Mouse (Mus musculus): ENCODE measurements around the gene Capn13. TPM values are rescaled to one million over a fixed set of nuclear protein-coding genes. Genes with fewer than 3 reads are reported as not detected.

Gene Capn13
- 0.18 and 0.22 TPM in 2 replicates for polyA plus RNA-seq (2015; fragmentation: Nextera tagmentation; extraction: Ambion mirVana)

DNA sequence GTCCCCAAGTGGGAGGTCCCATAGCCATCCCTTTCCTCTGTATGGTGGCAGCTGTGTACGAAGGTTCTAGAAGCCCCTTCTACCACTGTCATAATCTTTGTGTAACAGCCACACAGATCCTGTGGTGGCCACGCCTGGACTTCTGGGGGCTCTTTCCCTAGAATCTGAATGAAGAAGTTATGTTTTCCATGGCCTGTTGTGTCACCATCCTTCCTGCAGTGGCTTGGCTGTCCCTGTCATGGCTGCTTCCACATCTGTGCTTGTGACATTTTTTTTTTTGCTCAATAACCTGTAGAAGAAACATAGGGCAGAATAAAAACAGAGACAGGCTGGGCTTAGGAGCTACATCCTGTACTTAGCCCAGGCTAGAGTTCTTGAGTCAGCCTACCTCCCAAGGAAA lies at the start of gene Capn13:
TSS of gene Capn13 (minus strand) at position 5 of the 400 bp plus-strand sequence.
- Histone ChIP-seq H3K9ac (no peak within 1 kb of the TSS), H3K4me1 (replicated peaks) (no peaks in the 10 kb centered on the region), H3K9me3 (no peaks in the 10 kb centered on the region), H3K27ac (replicated peaks) (no peak within 1 kb of the TSS), H3K27me3 (no peaks in the 10 kb centered on the region), H3K4me3 (no peak within 1 kb of the TSS), H3K4me2 (no peak within 1 kb of the TSS), H3K36me3 (no peaks in the 10 kb centered on the region)
- 83% methylated on average over 2 of the region's 2 CpGs for WGBS
- ATAC-seq (ENCODE audit: low read depth): no peak

GRCm38 (mm10) chr17:73449104-73449503 lies 48.4 kb upstream of the Capn13 start:
- Histone ChIP-seq H3K27ac (replicated peaks) (no peak overlapping the region), H3K4me3 (no peak overlapping the region), H3K36me3 (no peaks in the 10 kb centered on the region), H3K9ac (no peak overlapping the region), H3K4me2 (no peak overlapping the region), H3K9me3 (no peaks in the 10 kb centered on the region), H3K4me1 (replicated peaks) (no peaks in the 10 kb centered on the region), H3K27me3 (no peaks in the 10 kb centered on the region)
- no peak for ATAC-seq (ENCODE audit: low read depth)

- Histone ChIP-seq H3K27me3 (no peaks in the 10 kb centered on the region), H3K4me1 (replicated peaks) (no peaks in the 10 kb centered on the region), H3K4me3 (no peak overlapping the region), H3K9me3 (no peaks in the 10 kb centered on the region), H3K36me3 (no peaks in the 10 kb centered on the region), H3K27ac (replicated peaks) (no peak overlapping the region), H3K9ac (no peak overlapping the region), H3K4me2 (no peak overlapping the region)
- 80% methylated on average over 1 of the region's 1 CpGs for WGBS
- no peak for ATAC-seq (ENCODE audit: low read depth)
Observed at GRCm38 (mm10) chr17:73440798-73441197, 40.1 kb upstream of the Capn13 start.

DNA sequence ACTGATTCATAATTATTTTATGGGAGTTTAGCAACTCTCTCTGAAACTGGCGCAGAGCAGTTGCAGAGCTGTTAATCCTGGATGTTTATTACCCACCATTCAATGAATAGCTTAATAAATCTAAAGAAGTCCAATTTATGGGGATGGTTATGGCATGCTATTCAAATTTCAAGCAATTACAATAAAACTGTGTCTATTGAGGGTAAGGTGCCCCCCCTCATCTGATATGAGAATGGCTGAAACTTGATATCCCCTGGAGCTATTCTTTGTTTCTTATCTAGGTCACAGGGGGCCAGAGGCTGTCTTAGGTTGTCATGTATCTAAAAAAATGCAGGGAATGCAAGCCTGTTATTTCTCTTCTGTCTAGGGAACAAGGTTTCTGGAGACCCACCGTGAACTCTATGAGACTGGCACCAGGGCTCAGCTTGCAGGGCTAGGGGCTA lies 31.9 kb upstream of the Capn13 start:
- WGBS: 13% methylated on average over 2 of the region's 2 CpGs
- Histone ChIP-seq H3K4me2 (no peak overlapping the region), H3K9me3 (no peaks in the 10 kb centered on the region), H3K27ac (replicated peaks) (peak overlapping the region; percentile 56), H3K36me3 (no peaks in the 10 kb centered on the region), H3K9ac (no peak overlapping the region), H3K4me3 (no peak overlapping the region), H3K4me1 (replicated peaks) (peaks cover 15% of the 10 kb centered on the region), H3K27me3 (no peaks in the 10 kb centered on the region)
- ATAC-seq (ENCODE audit: low read depth): peak; percentile 65; the same call in 1 of the 2 replicates

- Histone ChIP-seq H3K4me3 (no peak overlapping the region), H3K27ac (replicated peaks) (peak overlapping the region; percentile 46; the same call in 1 of the 2 replicates), H3K4me2 (no peak overlapping the region), H3K9me3 (no peaks in the 10 kb centered on the region), H3K9ac (no peak overlapping the region), H3K4me1 (replicated peaks) (peaks cover 15% of the 10 kb centered on the region), H3K27me3 (no peaks in the 10 kb centered on the region), H3K36me3 (no peaks in the 10 kb centered on the region)
- WGBS: 60% methylated on average over 1 of the region's 1 CpGs
- 0 out of 2 replicates have a peak, but pooled peaks have one; percentile 11 for ATAC-seq (ENCODE audit: low read depth)
Observed at GRCm38 (mm10) chr17:73432058-73432457, 31.4 kb upstream of the Capn13 start.

- no peak for ATAC-seq (ENCODE audit: low read depth)
- Histone ChIP-seq H3K27me3 (no peaks in the 10 kb centered on the region), H3K4me1 (replicated peaks) (peaks cover 7% of the 10 kb centered on the region), H3K9ac (no peak overlapping the region), H3K36me3 (no peaks in the 10 kb centered on the region), H3K27ac (replicated peaks) (no peak overlapping the region), H3K4me3 (no peak overlapping the region), H3K4me2 (no peak overlapping the region), H3K9me3 (no peaks in the 10 kb centered on the region)
- WGBS: 36% methylated on average over 2 of the region's 2 CpGs
Observed at GRCm38 (mm10) chr17:73417382-73417781, 16.7 kb upstream of the Capn13 start.

GRCm38 (mm10) chr17:73416181-73416795 lies 15.6 kb upstream of the Capn13 start:
- H3K4me2 ChIP-seq: no peak overlapping the region
- no peaks in the 10 kb centered on the region for H3K9me3 ChIP-seq
- H3K27me3 ChIP-seq: no peaks in the 10 kb centered on the region
- no peak overlapping the region for H3K27ac ChIP-seq (replicated peaks)
- H3K4me3 ChIP-seq: no peak overlapping the region
- H3K9ac ChIP-seq: no peak overlapping the region
- H3K36me3 ChIP-seq: no peaks in the 10 kb centered on the region
- ATAC-seq (ENCODE audit: low read depth): no peak
- 62% methylated on average over 6 of the region's 6 CpGs for WGBS
- peaks cover 7% of the 10 kb centered on the region for H3K4me1 ChIP-seq (replicated peaks)

GRCm38 (mm10) chr17:73411817-73412216 lies 11.2 kb upstream of the Capn13 start:
- Histone ChIP-seq H3K36me3 (no peaks in the 10 kb centered on the region), H3K4me3 (no peak overlapping the region), H3K4me2 (no peak overlapping the region), H3K27me3 (no peaks in the 10 kb centered on the region), H3K9me3 (no peaks in the 10 kb centered on the region), H3K9ac (no peak overlapping the region), H3K27ac (replicated peaks) (no peak overlapping the region), H3K4me1 (replicated peaks) (no peaks in the 10 kb centered on the region)
- no peak for ATAC-seq (ENCODE audit: low read depth)
- WGBS: 39% methylated on average over 4 of the region's 4 CpGs

DNA sequence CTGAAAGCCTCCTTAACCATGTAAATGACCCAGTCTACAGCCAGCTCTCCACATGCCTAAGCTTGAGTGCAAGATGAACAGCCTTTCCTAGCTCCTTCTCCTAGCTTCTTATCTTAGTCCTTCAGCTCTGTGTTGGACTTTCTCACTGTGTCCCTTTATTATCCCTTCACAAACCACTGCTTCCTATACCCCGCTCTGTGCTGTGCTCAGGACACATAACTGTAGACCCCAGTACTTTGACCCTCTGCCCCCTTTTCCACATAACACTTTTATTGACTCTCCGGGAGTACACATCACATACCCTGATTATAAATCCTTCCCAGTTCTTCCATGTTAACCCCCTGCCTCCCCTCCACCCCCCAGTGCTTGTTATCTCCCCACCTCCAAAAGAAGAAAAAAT lies 606 bp upstream of the Capn13 start:
- H3K9me3 ChIP-seq: no peaks in the 10 kb centered on the region
- WGBS: 75% methylated on average over 2 of the region's 2 CpGs

DNA sequence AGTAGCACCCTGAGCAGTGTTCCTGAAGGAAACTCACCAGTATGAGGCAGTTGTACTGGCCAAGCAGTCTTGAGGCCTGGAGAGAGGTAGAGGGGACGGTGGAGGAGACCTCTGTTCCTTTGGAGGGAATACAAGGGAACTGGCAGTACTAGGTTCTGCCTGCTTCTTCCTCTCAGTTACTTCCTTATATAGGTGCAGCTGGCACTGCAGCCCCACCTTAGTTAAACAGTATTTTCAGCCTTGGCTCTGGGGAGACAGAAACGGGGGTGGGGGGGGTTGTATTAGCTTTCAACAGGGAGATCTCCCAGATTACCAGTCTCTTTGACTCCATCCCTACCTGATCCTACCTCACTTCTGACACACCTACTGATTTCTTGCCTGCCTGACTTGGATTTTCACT lies 1.5 kb downstream of the Capn13 start:
- no peak overlapping the region for H3K9ac ChIP-seq
- H3K4me2 ChIP-seq: no peak overlapping the region
- H3K4me1 ChIP-seq (replicated peaks): no peaks in the 10 kb centered on the region
- WGBS: 78% methylated on average over 2 of the region's 2 CpGs
- ATAC-seq (ENCODE audit: low read depth): no peak
- H3K36me3 ChIP-seq: no peaks in the 10 kb centered on the region
- no peak overlapping the region for H3K27ac ChIP-seq (replicated peaks)
- H3K27me3 ChIP-seq: no peaks in the 10 kb centered on the region
- no peak overlapping the region for H3K4me3 ChIP-seq
- H3K9me3 ChIP-seq: no peaks in the 10 kb centered on the region

More for the DNA sequence above, 606 bp upstream of the Capn13 start:
- H3K36me3 ChIP-seq: no peaks in the 10 kb centered on the region
- no peak for ATAC-seq (ENCODE audit: low read depth)
- no peaks in the 10 kb centered on the region for H3K27me3 ChIP-seq
- H3K27ac ChIP-seq (replicated peaks): no peak overlapping the region
- no peak overlapping the region for H3K4me3 ChIP-seq
- no peak overlapping the region for H3K4me2 ChIP-seq
- no peaks in the 10 kb centered on the region for H3K4me1 ChIP-seq (replicated peaks)
- H3K9ac ChIP-seq: no peak overlapping the region

DNA sequence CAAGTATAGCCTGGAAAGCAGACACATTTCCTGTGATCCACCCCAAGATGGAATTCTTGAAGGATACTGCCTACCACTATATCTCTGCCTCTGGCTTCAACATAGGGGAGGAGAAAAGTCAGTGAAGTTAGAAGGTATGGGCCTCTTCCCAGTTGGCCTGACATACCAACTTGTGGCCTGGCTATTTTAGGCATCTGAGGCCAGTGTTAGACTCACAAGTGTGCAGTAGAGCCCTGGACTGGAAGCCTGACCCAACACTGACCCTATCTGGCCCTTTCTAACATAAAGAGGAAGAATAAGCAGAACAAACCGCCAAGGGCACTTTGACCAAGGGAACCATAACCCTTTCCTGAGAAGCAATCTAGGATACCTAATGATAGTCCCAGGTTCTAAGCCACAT lies 7.3 kb downstream of the Capn13 start:
- ATAC-seq (ENCODE audit: low read depth): no peak
- 91% methylated on average over 1 of the region's 1 CpGs for WGBS
- no peaks in the 10 kb centered on the region for H3K36me3 ChIP-seq
- H3K4me2 ChIP-seq: no peak overlapping the region
- H3K4me3 ChIP-seq: no peak overlapping the region
- no peak overlapping the region for H3K9ac ChIP-seq
- peaks cover 20% of the 10 kb centered on the region for H3K4me1 ChIP-seq (replicated peaks)
- H3K9me3 ChIP-seq: no peaks in the 10 kb centered on the region
- no peak overlapping the region for H3K27ac ChIP-seq (replicated peaks)
- no peaks in the 10 kb centered on the region for H3K27me3 ChIP-seq

- Histone ChIP-seq H3K36me3 (no peaks in the 10 kb centered on the region), H3K27me3 (no peaks in the 10 kb centered on the region), H3K4me3 (no peak overlapping the region), H3K9ac (no peak overlapping the region), H3K27ac (replicated peaks) (no peak overlapping the region), H3K4me1 (replicated peaks) (peaks cover 20% of the 10 kb centered on the region), H3K9me3 (no peaks in the 10 kb centered on the region), H3K4me2 (no peak overlapping the region)
- no peak for ATAC-seq (ENCODE audit: low read depth)
- WGBS: 86% methylated on average over 4 of the region's 4 CpGs
Observed at GRCm38 (mm10) chr17:73391771-73392170, 8.9 kb downstream of the Capn13 start.

All from neural tube, embryonic 13.5 days (tissue).